ENCODE assay signal across 8 mouse cellular contexts in the genomic region with DNA sequence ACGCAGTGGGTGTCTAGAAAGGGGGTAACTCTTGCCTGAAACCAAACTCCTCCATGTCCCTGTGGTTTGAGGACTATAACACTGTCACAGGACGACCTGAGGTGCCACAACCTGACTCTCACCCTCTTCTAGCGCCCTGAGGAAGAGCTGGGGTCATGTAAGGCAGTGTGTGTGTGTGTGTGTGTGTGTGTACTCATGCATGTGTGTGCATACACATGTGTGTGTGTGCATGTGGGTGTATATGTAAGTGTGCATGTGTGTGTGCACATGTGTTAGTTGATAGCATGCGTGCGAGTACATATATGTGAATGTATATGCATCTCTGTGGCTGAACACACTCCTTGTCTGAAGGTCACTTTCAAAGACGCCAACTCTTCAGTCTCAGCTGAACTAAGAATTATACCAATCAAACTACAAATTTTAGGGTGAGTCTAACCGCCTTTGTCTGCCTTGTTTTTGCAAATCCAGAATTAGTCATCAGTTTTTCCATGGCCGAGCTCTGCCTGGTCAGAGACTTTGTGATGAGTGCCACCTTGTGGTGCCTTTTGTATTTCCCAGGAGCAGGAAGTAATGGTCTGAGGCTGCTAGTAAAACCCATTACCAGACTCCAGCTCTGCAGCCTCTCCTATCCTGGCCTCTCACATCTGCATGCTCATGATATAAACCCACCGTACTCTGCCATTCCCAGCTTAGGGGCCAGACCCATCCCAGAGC. TPM values are rescaled to one million over a fixed set of nuclear protein-coding genes. Genes with fewer than 3 reads are reported as not detected.
A peak's percentile ranks its signal among the peaks of the same experiment; 100 is the strongest.
DNase-seq lines count a peak whose midpoint lies in the region; ATAC-seq and TF ChIP-seq lines count a peak whose summit lies in the region.

No protein-coding gene starts in this region.

- peak; percentile 11; the same call in 1 of the 2 replicates for TF ChIP-seq CTCF in testis, adult 2 months (IDR thresholded peaks at IDR 0.05; ENCODE audit: control insufficient read depth, insufficient read depth, insufficient replicate concordance, low read depth, low read length)

- ATAC-seq in embryonic facial prominence, embryonic 11.5 days (replicated peaks; ENCODE audit: insufficient number of reproducible peaks, low FRiP score, low TSS enrichment, low read depth): no peak
- peak; percentile 43 for ATAC-seq in kidney, embryonic 16.5 days (ENCODE audit: low FRiP score, low TSS enrichment)
- peak; percentile 66 for ATAC-seq in limb, embryonic 14.5 days (ENCODE audit: low FRiP score, low read depth)
- ATAC-seq in neural tube, embryonic 12.5 days (ENCODE audit: low FRiP score, low read depth): 0 out of 2 replicates have a peak, but pooled peaks have one; percentile 59

- 0 out of 2 replicates have a peak overlapping the region, but pooled peaks have one; percentile 6 for H3K9ac ChIP-seq in embryonic facial prominence, embryonic 11.5 days (replicated peaks; ENCODE audit: low read length)
- no peak overlapping the region for H3K9ac ChIP-seq in kidney, embryonic 16.5 days (replicated peaks; ENCODE audit: low read length)
- no peak overlapping the region for H3K9ac ChIP-seq in limb, embryonic 14.5 days (ENCODE audit: low read depth, low read length, severe bottlenecking)
- H3K9ac ChIP-seq in neural tube, embryonic 12.5 days: no peak overlapping the region

- no peak overlapping the region for H3K4me3 ChIP-seq in embryonic facial prominence, embryonic 11.5 days (ENCODE audit: low read depth, low read length)
- no peak overlapping the region for H3K4me3 ChIP-seq in kidney, embryonic 16.5 days (ENCODE audit: low read length)
- no peak overlapping the region for H3K4me3 ChIP-seq in limb, embryonic 14.5 days (replicated peaks; ENCODE audit: low read length)
- no peak overlapping the region for H3K4me3 ChIP-seq in neural tube, embryonic 12.5 days
- H3K4me3 ChIP-seq in testis, adult 2 months (ENCODE audit: control insufficient read depth, low read depth, low read length): no peak overlapping the region

- H3K36me3 ChIP-seq in embryonic facial prominence, embryonic 11.5 days (replicated peaks; ENCODE audit: control insufficient read depth, insufficient read depth, low read depth, low read length): no peaks in the 10 kb centered on the region
- no peaks in the 10 kb centered on the region for H3K36me3 ChIP-seq in kidney, embryonic 16.5 days (ENCODE audit: insufficient read depth, low read length)
- H3K36me3 ChIP-seq in limb, embryonic 14.5 days (ENCODE audit: control insufficient read depth, insufficient read depth, low read length): no peaks in the 10 kb centered on the region
- no peaks in the 10 kb centered on the region for H3K36me3 ChIP-seq in neural tube, embryonic 12.5 days
- no peaks in the 10 kb centered on the region for H3K36me3 ChIP-seq in testis, adult 2 months (ENCODE audit: control insufficient read depth, insufficient read depth, low read length)

- no peak overlapping the region for H3K4me2 ChIP-seq in embryonic facial prominence, embryonic 11.5 days (ENCODE audit: low read depth, low read length)
- H3K4me2 ChIP-seq in kidney, embryonic 16.5 days (replicated peaks; ENCODE audit: low read depth, low read length): no peak overlapping the region
- no peak overlapping the region for H3K4me2 ChIP-seq in limb, embryonic 14.5 days (replicated peaks; ENCODE audit: low read depth, low read length, severe bottlenecking)
- H3K4me2 ChIP-seq in neural tube, embryonic 12.5 days (replicated peaks): no peak overlapping the region

- no peak overlapping the region for H3K27ac ChIP-seq in embryonic facial prominence, embryonic 11.5 days (replicated peaks; ENCODE audit: low read depth, low read length)
- no peak overlapping the region for H3K27ac ChIP-seq in kidney, embryonic 16.5 days (ENCODE audit: low read length)
- 0 out of 2 replicates have a peak overlapping the region, but pooled peaks have one; percentile 28 for H3K27ac ChIP-seq in limb, embryonic 14.5 days (replicated peaks; ENCODE audit: low read depth, low read length)
- H3K27ac ChIP-seq in neural tube, embryonic 12.5 days: no peak overlapping the region
- no peak overlapping the region for H3K27ac ChIP-seq in testis, adult 2 months (ENCODE audit: control insufficient read depth, insufficient read depth, low read depth, low read length)

- TF ChIP-seq POLR2A in limb, embryonic 14.5 days (IDR thresholded peaks at IDR 0.05; ENCODE audit: borderline replicate concordance, extremely low read depth, insufficient read depth, insufficient read length): no peak
- no peak for TF ChIP-seq POLR2A in testis, adult 2 months (IDR thresholded peaks at IDR 0.05; ENCODE audit: control insufficient read depth, low read depth, low read length)

- H3K27me3 ChIP-seq in embryonic facial prominence, embryonic 11.5 days (ENCODE audit: control insufficient read depth, insufficient read depth, low read length): no peaks in the 10 kb centered on the region
- H3K27me3 ChIP-seq in kidney, embryonic 16.5 days (ENCODE audit: insufficient read depth, low read length): no peaks in the 10 kb centered on the region; the same call in 1 of the 2 replicates
- no peaks in the 10 kb centered on the region for H3K27me3 ChIP-seq in limb, embryonic 14.5 days (ENCODE audit: control insufficient read depth, insufficient read depth, low read length)
- 0 out of 2 replicates have a peak, but pooled peaks cover 3% of the 10 kb centered on the region for H3K27me3 ChIP-seq in neural tube, embryonic 12.5 days (replicated peaks)
- H3K27me3 ChIP-seq in testis, adult 2 months (ENCODE audit: control insufficient read depth, insufficient read depth, low read length): no peaks in the 10 kb centered on the region

- H3K4me1 ChIP-seq in embryonic facial prominence, embryonic 11.5 days (ENCODE audit: control insufficient read depth, insufficient read depth, low read length): no peaks in the 10 kb centered on the region
- peaks cover 6% of the 10 kb centered on the region; the same call in 1 of the 2 replicates for H3K4me1 ChIP-seq in kidney, embryonic 16.5 days (ENCODE audit: insufficient read depth, low read length)
- H3K4me1 ChIP-seq in limb, embryonic 14.5 days (ENCODE audit: control insufficient read depth, insufficient read depth, low read length): peaks cover 3% of the 10 kb centered on the region
- 0 out of 2 replicates have a peak, but pooled peaks cover 3% of the 10 kb centered on the region for H3K4me1 ChIP-seq in neural tube, embryonic 12.5 days
- H3K4me1 ChIP-seq in testis, adult 2 months (ENCODE audit: control insufficient read depth, insufficient read depth, low read length): no peaks in the 10 kb centered on the region

- no peaks in the 10 kb centered on the region for H3K9me3 ChIP-seq in embryonic facial prominence, embryonic 11.5 days (replicated peaks; ENCODE audit: control insufficient read depth, low read length)
- no peaks in the 10 kb centered on the region for H3K9me3 ChIP-seq in kidney, embryonic 16.5 days (ENCODE audit: low read length)
- H3K9me3 ChIP-seq in limb, embryonic 14.5 days (ENCODE audit: control insufficient read depth, low read length): no peaks in the 10 kb centered on the region
- H3K9me3 ChIP-seq in neural tube, embryonic 12.5 days: no peaks in the 10 kb centered on the region

- WGBS in embryonic facial prominence, embryonic 11.5 days: 59% methylated on average over 9 of the region's 9 CpGs
- WGBS in kidney, embryonic 16.5 days: 57% methylated on average over 9 of the region's 9 CpGs
- whole genome bisulfite sequencing in limb, embryonic 14.5 days: 56% methylated on average over 9 of the region's 9 CpGs
- WGBS in neural tube, embryonic 12.5 days: 60% methylated on average over 9 of the region's 9 CpGs

- peak; percentile 38 for DNase-seq in A20 (ENCODE audit: low read depth, low spot score)
- peak; percentile 80 for DNase-seq in adrenal gland, postnatal 25 days
- DNase-seq in embryonic facial prominence, embryonic 11.5 days (ENCODE audit: low spot score): peak; percentile 91
- peak; percentile 64 to 84 for DNase-seq in heart, adult 9 months (ENCODE audit: low spot score in 2 of 2)
- DNase-seq in limb, embryonic 14.5 days (ENCODE audit: low spot score): peak; percentile 92

RNA-seq across cellular contexts. Expression of a gene that starts 14.6 kb away (rescaled TPM):
- total RNA-seq in adrenal gland, postnatal 25 days (2021): 71.7 and 74.6 TPM in 2 replicates
- 235 and 239 TPM in 2 replicates for polyA plus RNA-seq in embryonic facial prominence, embryonic 11.5 days (2014; fragmentation: Nextera tagmentation; extraction: Ambion mirVana)
- polyA plus RNA-seq in kidney, embryonic 16.5 days (2015; fragmentation: Nextera tagmentation; extraction: Ambion mirVana): 149 and 152 TPM in 2 replicates
- 118 and 126 TPM in 2 replicates for polyA plus RNA-seq in limb, embryonic 14.5 days (2012; rRNA removed)
- 155 and 168 TPM in 2 replicates for polyA plus RNA-seq in limb, embryonic 14.5 days (2014; fragmentation: Nextera tagmentation; extraction: Ambion mirVana)
- polyA plus RNA-seq in neural tube, embryonic 12.5 days (2016; fragmentation: Nextera tagmentation; extraction: Ambion mirVana): 160 and 171 TPM in 2 replicates
- 50.1 and 55.7 TPM in 2 replicates for polyA plus RNA-seq in testis, adult 2 months (2012; rRNA removed)

Comparison
In these comparisons a context has a peak if more than half of its experiments do, and no peak if none do; other contexts are left out.
1. DNase-seq: peak in every context shown above with its lines; median percentile 92 in limb, embryonic 14.5 days; 91 in embryonic facial prominence, embryonic 11.5 days; 80 in adrenal gland, postnatal 25 days; 74 in heart, adult 9 months; 38 in A20.